Mouse (Mus musculus) hindbrain, embryonic 12.5 days (tissue): Measurements from ENCODE around the gene Calcrl. TPM values are rescaled to one million over a fixed set of nuclear protein-coding genes. Genes with fewer than 3 reads are reported as not detected.

Experiments
- ATAC-seq: fragments of 200-750 bp; cut with Nextera tagmentation; 2 replicates; pipeline ENCODE4 v1.8.0; 2017; ENCODE audit warnings: moderate TSS enrichment; ENCODE audit not compliant: low FRiP score
- H3K27ac ChIP-seq: fragments of 300-500 bp; sonication (generic); 2 replicates; pipeline ENCODE4 v1.5.1; 2016; ENCODE audit warnings: mild to moderate bottlenecking
- H3K27me3 ChIP-seq: fragments of 300-500 bp; sonication (generic); 2 replicates; pipeline ENCODE4 v1.6.1; 2016; ENCODE audit warnings: mild to moderate bottlenecking
- H3K36me3 ChIP-seq: fragments of 300-500 bp; sonication (generic); 2 replicates; pipeline ENCODE4 v1.6.1; 2016; ENCODE audit warnings: mild to moderate bottlenecking
- H3K4me1 ChIP-seq: fragments of 300-500 bp; sonication (generic); 2 replicates; pipeline ENCODE4 v1.6.1; 2016
- H3K4me2 ChIP-seq: fragments of 300-500 bp; sonication (generic); replicated peaks from 2 replicates; pipeline ENCODE4 v1.6.1; 2016; ENCODE audit warnings: mild to moderate bottlenecking
- H3K4me3 ChIP-seq: fragments of 300-500 bp; sonication (generic); 2 replicates; pipeline ENCODE4 v1.5.1; 2016; ENCODE audit warnings: mild to moderate bottlenecking
- H3K9ac ChIP-seq: fragments of 300-500 bp; sonication (generic); 2 replicates; pipeline ENCODE4 v1.6.1; 2016; ENCODE audit warnings: mild to moderate bottlenecking, moderate library complexity
- H3K9me3 ChIP-seq: fragments of 300-500 bp; sonication (generic); replicated peaks from 2 replicates; pipeline ENCODE4 v1.6.1; 2016; ENCODE audit warnings: mild to moderate bottlenecking
- WGBS: fragments of 180-500 bp; shearing (Covaris S2); methylation state at CpG from one replicate; pipeline ENCODE4 v1.1.7; 2016; 5-methylcytosine and 5-hydroxymethylcytosine counted together
- polyA plus RNA-seq: library from polyadenylated mRNA; unstranded; fragments of >200 nt; fragmentation: Nextera tagmentation; extraction: Ambion mirVana; gene quantifications from 2 replicates; pipeline ENCODE4 v1.2.1, GENCODE M21; 2016

Calcrl gene
- polyA plus RNA-seq, 1 experiment from 2014 or later: 15.4 TPM

DNA sequence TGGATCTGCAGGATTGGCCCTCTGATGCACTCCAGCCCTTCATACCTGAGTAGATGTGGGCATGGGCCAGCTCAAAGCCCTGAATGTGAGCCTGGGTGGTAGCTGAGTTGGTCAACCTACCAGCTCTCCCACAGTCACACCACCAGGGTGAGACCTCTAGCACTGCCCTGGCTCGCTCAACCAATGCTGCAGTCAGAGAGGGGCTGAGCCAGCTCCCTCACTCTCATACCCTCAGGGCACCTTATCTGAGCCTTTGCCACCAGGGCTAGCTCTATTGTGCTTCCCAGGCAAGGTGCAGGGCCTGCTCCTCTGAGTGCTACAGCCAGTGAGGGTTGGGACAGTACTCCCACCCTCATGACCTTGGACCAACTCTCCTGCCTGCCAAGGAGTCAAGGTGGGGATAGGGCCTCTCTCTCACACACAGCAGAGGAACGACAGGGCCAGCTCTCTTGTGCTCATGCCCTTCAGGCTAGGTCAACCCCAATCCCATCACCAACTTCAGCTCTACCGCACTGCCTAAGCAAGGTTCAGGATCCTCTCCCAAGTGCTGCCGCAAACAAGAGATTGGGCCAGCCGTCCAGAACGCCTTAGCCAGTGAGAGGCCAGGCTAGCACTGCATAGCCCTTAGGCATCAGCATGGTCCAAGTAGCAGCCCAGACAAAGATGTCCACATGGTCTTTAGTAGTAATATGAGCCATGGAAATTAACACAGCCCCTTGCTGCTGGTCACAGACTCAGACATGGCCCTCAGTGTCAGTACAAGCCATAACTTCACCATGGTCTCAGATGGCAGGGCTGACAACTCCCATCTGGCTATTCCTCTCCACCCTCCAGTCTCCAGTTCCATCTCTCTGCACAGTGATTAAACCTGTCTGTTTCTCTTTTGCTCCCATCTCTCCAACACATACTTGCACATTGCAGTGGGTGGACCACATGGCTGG is 62.2 kb downstream of the Calcrl start:
- Histone ChIP-seq H3K9me3 (no peaks in the 10 kb centered on the region), H3K4me3 (no peak overlapping the region), H3K4me1 (no peaks in the 10 kb centered on the region), H3K4me2 (no peak overlapping the region), H3K27ac (no peak overlapping the region), H3K27me3 (no peaks in the 10 kb centered on the region), H3K36me3 (no peaks in the 10 kb centered on the region), H3K9ac (no peak overlapping the region)
- ATAC-seq: 0 out of 2 replicates have a peak, but pooled peaks have one; percentile 32
- WGBS: 96% methylated on average over 6 of the region's 6 CpGs

DNA sequence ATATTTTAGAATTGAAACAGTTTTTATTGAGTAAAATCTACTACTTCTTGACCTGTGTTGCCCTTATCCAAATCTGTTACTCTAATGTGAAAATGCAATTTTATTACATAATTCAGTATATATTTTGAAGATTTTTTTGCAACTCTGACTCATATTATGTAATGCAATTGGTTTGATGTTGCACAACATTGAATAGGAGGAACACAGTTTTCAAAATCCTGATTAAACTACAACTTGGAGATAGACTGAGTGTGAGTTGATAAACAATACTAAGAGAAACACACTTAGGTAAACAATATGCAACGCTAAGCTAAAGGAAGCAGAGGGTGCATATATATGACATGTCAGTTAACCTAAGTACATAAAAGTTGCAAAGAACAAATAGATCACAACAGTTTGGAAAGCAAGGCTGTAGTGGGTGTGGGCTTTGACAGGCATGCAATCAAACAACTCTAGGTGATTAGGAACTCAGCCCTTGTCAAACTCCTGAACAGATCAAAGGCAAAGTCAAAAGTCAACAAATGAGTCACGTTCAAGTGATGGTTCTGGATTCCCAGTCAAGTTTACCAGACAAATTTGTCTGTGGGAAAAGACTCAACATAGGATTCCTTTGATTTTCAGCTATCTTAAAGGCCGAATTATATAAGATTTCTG is 66.4 kb downstream of the Calcrl start:
- no peak for ATAC-seq
- Histone ChIP-seq H3K36me3 (no peaks in the 10 kb centered on the region), H3K9ac (no peak overlapping the region), H3K27me3 (no peaks in the 10 kb centered on the region), H3K9me3 (no peaks in the 10 kb centered on the region), H3K4me3 (no peak overlapping the region), H3K4me2 (no peak overlapping the region), H3K4me1 (no peaks in the 10 kb centered on the region), H3K27ac (no peak overlapping the region)
- 71% methylated on average over 3 of the region's 3 CpGs for WGBS

DNA sequence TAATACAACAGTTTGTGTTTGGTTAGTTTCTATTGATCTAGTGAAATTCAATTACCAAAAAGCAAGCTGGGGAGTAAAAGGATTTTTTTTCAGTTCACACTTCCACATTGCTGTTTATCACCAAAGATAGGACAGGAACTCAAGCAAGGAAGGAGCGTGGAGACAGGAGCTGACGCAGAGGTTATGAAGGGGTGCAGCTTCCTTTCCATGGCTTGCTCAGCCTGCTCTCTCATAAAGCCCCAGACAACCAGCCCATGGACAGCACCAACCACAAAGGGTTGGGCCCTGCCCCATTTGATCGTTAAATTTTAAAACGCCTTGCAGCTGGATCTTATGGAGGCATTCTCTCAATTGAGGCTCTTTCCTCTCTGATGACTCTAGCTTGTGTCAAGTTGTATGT is 69.9 kb downstream of the Calcrl start:
- no peak overlapping the region for H3K27ac ChIP-seq
- no peak overlapping the region for H3K4me2 ChIP-seq
- no peak for ATAC-seq
- H3K9ac ChIP-seq: no peak overlapping the region
- no peaks in the 10 kb centered on the region for H3K4me1 ChIP-seq
- no peak overlapping the region for H3K4me3 ChIP-seq
- 84% methylated on average over 4 of the region's 4 CpGs for WGBS
- H3K9me3 ChIP-seq: no peaks in the 10 kb centered on the region
- no peaks in the 10 kb centered on the region for H3K27me3 ChIP-seq
- H3K36me3 ChIP-seq: no peaks in the 10 kb centered on the region

DNA sequence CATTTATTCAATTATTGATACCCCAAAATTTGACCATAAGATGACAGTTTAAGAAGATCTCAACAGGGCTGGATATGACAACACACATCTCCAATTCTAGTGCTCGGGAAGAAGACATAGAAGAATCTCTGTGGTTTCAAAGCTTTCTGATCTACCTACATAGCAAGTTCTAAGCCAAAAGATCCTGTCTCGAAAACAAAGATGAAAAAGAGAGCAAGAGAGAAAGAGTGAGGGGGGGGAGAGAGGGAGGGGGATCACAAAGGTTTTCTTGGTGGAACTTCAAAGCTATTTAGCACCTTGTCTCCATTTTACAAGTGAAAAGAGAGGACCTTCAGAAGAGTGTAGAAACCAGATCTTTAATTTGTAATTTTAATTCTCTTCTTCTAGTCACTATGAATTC is 77.8 kb downstream of the Calcrl start:
- no peak for ATAC-seq
- no peaks in the 10 kb centered on the region for H3K4me1 ChIP-seq
- no peak overlapping the region for H3K4me3 ChIP-seq
- no peak overlapping the region for H3K9ac ChIP-seq
- no peaks in the 10 kb centered on the region for H3K9me3 ChIP-seq
- 81% methylated on average over 2 of the region's 2 CpGs for WGBS
- H3K27ac ChIP-seq: no peak overlapping the region
- no peak overlapping the region for H3K4me2 ChIP-seq
- no peaks in the 10 kb centered on the region for H3K27me3 ChIP-seq
- no peaks in the 10 kb centered on the region for H3K36me3 ChIP-seq

DNA sequence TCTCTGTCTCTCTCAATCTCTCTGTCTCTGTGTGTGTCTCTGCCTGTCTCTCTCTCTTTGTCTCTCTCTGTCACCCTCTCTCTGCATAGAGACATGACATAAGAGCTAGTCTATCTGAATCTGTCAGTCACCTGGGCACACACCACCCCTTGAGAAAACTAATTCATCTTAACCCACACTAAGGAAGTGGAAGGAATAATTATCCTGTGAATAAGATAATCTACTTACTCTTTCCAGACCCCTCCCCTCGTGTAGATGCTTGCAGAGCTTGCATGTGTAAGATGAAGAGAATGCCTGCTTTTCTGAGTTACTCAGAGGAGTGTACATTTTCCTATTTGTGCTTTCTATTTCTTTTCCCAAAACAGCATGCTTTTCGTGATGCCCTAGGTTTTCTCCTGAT is 81.5 kb downstream of the Calcrl start:
- WGBS: 67% methylated on average over 2 of the region's 2 CpGs
- no peak for ATAC-seq
- no peak overlapping the region for H3K27ac ChIP-seq

DNA sequence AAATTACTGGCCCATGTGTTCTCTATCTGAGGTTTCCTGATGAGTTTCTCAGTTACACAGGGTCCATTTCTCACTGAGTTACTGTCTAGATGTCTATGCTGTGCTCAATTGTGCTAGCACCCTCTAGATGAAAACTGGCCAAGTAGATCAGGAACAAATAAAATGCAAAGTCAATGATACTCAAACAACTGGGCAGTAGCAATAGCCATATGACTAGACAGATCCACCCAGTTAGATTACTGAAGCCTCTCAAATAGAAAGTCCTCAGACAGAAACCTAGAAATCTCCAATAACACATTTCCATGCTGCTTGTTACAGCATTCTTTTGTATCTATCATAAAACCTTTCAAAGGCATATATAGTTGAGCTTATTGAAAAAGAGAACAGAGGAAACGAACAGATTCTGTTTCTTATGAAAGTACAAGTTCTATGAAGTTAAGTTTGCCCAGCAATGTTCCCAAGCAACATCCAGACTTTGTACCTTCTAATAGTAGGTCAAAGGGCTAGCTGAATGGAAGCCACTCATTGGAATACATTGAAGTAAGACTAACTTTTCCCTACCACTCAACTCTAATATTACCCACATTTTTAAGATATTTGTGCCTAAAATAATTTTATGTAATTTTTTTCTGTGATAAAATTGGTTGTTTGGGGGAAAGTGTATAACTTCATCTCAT is 87.3 kb downstream of the Calcrl start:
- Histone ChIP-seq H3K9me3 (no peaks in the 10 kb centered on the region), H3K36me3 (no peaks in the 10 kb centered on the region), H3K27ac (no peak overlapping the region), H3K27me3 (no peaks in the 10 kb centered on the region), H3K9ac (no peak overlapping the region), H3K4me2 (no peak overlapping the region), H3K4me1 (no peaks in the 10 kb centered on the region), H3K4me3 (no peak overlapping the region)
- no peak for ATAC-seq
- WGBS: 90% methylated on average over 1 of the region's 1 CpGs

More for the DNA sequence above, 81.5 kb downstream of the Calcrl start:
- H3K36me3 ChIP-seq: no peaks in the 10 kb centered on the region
- H3K4me3 ChIP-seq: no peak overlapping the region
- no peaks in the 10 kb centered on the region for H3K4me1 ChIP-seq
- no peaks in the 10 kb centered on the region for H3K27me3 ChIP-seq
- H3K9me3 ChIP-seq: no peaks in the 10 kb centered on the region
- no peak overlapping the region for H3K4me2 ChIP-seq
- no peak overlapping the region for H3K9ac ChIP-seq

DNA sequence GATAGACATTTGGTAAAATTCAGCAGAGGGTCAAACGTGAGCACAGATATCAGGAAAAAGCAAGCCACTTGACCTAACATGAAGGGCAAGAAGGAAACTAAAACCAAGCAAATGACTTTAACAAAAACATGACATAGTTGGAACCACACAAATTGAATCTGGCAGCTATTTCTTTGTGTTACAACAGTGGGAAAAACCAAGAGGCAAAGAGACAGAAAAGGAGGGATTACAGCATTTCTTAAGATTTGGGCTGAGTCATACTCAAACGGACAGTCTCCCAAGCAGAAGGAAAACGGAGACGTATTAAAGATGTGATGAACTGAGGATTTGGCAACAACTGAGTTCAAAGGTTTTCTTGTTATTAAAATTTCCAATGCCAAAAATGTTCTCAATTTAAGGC is 88.9 kb downstream of the Calcrl start:
- no peak overlapping the region for H3K9ac ChIP-seq
- no peak overlapping the region for H3K4me3 ChIP-seq
- H3K27ac ChIP-seq: no peak overlapping the region
- no peak overlapping the region for H3K4me2 ChIP-seq
- no peaks in the 10 kb centered on the region for H3K27me3 ChIP-seq
- no peaks in the 10 kb centered on the region for H3K9me3 ChIP-seq
- ATAC-seq: no peak
- H3K4me1 ChIP-seq: no peaks in the 10 kb centered on the region
- WGBS: 85% methylated on average over 4 of the region's 4 CpGs
- no peaks in the 10 kb centered on the region for H3K36me3 ChIP-seq

DNA sequence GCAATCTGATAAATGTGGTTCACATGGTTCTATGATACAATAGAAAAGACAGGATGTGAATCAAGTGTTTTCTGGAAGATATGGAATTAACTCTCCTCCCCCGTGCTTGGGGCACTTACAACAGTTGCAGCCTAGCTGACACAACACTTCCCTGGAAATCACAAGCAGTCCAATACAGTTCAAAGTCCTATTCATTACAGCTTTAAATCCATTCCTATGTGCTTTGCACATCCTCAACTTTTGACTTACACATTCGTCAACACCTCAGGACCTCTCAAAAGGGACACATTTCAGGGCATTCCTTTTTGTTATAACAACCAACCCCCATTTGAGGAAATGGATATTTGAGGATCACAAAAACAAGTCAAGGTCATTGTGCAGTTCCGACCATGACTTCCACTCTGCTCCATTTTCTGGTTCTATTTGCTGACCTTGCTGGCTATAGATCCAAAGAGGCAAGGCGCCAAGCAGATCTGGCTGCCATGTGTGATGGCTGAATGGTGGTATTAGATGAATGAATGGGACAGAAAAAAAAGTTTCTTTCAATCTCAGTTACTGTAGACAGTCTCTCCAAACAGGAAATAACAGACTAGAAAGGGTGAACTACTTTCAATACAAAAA is 108.9 kb downstream of the Calcrl start:
- Histone ChIP-seq H3K9me3 (no peaks in the 10 kb centered on the region), H3K36me3 (no peaks in the 10 kb centered on the region), H3K9ac (no peak overlapping the region), H3K4me2 (no peak overlapping the region), H3K4me3 (no peak overlapping the region), H3K27me3 (no peaks in the 10 kb centered on the region), H3K27ac (no peak overlapping the region), H3K4me1 (no peaks in the 10 kb centered on the region)
- no peak for ATAC-seq
- 81% methylated on average over 4 of the region's 4 CpGs for WGBS

DNA sequence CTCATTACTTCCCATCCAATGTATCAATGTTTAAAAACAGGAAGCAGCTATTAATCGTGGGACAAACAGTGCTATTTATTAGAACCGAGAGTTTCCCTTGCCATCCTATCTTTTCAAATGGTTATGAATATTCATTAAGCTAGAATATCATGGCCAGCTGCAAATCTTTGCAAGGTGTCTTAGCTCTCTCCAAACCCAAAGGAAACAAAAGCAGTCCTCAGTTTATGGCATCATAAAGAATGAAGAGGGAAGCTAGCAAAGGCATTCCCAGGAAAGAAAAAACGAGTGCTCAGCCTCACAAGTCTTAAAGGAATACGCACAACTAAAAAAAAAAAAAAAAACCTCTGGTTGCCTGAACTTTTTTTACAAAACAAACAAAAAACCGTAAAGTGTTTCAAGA is 128.7 kb downstream of the Calcrl start:
- H3K4me3 ChIP-seq: no peak overlapping the region

DNA sequence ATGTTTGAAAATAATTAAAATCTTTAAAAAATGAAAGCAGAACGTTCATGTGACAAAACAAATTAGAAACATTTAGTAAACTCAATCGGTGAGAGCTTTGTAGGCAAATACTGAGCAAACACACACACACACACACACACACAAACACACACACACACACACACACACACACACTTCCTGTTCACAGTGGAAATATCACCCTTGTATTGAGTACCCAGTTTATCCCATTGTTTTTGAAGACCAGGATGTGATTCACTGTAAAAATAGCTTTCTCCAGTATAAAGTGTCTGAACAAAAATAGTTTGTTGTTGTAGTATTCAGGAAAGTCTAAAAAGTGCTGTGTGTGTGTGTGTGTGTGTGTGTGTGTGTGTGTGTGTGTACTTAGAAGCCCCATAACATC is 130.1 kb downstream of the Calcrl start:
- Histone ChIP-seq H3K9ac (no peak overlapping the region), H3K27me3 (no peaks in the 10 kb centered on the region), H3K4me1 (no peaks in the 10 kb centered on the region), H3K4me3 (no peak overlapping the region), H3K4me2 (no peak overlapping the region), H3K27ac (no peak overlapping the region), H3K36me3 (no peaks in the 10 kb centered on the region), H3K9me3 (no peaks in the 10 kb centered on the region)
- no peak for ATAC-seq
- 90% methylated on average over 2 of the region's 2 CpGs for WGBS

More for the DNA sequence above, 128.7 kb downstream of the Calcrl start:
- Histone ChIP-seq H3K36me3 (no peaks in the 10 kb centered on the region), H3K9ac (no peak overlapping the region), H3K27me3 (no peaks in the 10 kb centered on the region), H3K4me1 (no peaks in the 10 kb centered on the region), H3K9me3 (no peaks in the 10 kb centered on the region), H3K27ac (no peak overlapping the region), H3K4me2 (no peak overlapping the region)
- ATAC-seq: no peak
- 37% methylated on average over 5 of the region's 5 CpGs for WGBS

DNA sequence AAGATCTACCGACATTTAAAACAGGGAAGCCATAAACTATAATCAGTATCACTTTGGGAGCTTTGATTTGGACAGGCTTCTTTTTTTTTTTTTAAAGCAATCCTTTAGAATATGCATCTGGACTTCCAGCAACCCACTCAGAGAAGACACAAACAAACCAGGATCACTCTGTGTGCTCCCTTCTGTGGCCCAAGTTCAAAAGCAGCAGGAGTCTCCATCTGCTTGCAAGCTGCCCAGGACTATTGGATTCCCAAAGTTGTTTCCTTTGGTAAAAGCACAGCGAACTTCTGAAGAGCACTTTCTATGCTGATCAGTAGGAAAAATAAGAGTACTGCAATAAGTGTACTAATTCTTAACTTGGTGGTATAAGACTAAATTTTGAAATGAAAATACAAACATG is 130.6 kb downstream of the Calcrl start:
- ATAC-seq: no peak
- H3K27me3 ChIP-seq: no peaks in the 10 kb centered on the region
- H3K4me2 ChIP-seq: no peak overlapping the region
- H3K4me1 ChIP-seq: no peaks in the 10 kb centered on the region
- no peaks in the 10 kb centered on the region for H3K36me3 ChIP-seq
- WGBS: 66% methylated on average over 2 of the region's 2 CpGs
- no peak overlapping the region for H3K27ac ChIP-seq
- H3K9ac ChIP-seq: no peak overlapping the region
- no peak overlapping the region for H3K4me3 ChIP-seq
- no peaks in the 10 kb centered on the region for H3K9me3 ChIP-seq

DNA sequence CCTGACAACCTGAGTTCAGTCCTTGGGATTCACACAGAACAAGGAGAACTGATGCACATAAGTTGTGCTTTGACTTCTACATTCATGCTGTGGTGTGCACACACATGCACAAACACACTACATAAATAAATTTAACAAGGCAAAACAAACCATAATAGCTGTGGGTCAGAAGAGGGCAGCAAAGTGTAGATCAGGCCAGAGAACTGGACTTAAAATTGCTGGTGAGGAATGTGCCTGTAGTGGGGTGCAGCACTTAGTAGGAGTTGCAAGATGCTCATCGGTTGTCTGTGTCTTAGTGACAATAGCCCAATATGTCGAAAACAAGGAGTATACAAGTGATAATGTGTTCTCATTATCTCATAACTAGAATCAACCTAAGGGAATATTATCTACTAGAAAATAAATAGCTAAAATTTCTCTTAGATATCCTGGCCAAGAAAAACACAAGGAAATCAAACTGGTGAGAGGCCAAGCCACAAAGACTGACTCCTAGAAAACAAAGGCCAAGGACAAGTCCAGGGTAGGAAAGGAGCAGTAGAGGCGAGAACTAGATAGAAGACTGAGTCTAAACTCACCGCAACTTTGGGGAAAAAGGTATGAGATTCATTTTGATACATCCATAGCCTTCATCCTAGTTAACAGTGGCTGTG is 132.7 kb downstream of the Calcrl start:
- Histone ChIP-seq H3K9ac (no peak overlapping the region), H3K4me1 (no peaks in the 10 kb centered on the region), H3K27me3 (no peaks in the 10 kb centered on the region), H3K27ac (no peak overlapping the region), H3K4me3 (no peak overlapping the region), H3K36me3 (no peaks in the 10 kb centered on the region), H3K9me3 (no peaks in the 10 kb centered on the region), H3K4me2 (no peak overlapping the region)
- 89% methylated on average over 4 of the region's 4 CpGs for WGBS
- ATAC-seq: no peak
